Mouse (Mus musculus) lung, postnatal 0 days (tissue): Measurements from ENCODE around the gene Syn2. TPM values are rescaled to one million over a fixed set of nuclear protein-coding genes. Genes with fewer than 3 reads are reported as not detected.

Experiments used
- ATAC-seq: fragments of 200-750 bp; cut with Nextera tagmentation; 2 replicates; pipeline ENCODE4 v1.8.0; 2017; ENCODE audit warnings: moderate library complexity
- DNase-seq: peaks from one replicate; pipeline ENCODE4 v3.0.0-alpha.2; 2016; ENCODE audit warnings: low spot score
- H3K27ac ChIP-seq: fragments of 300-500 bp; sonication (generic); 2 replicates; pipeline ENCODE4 v1.5.1; 2014; ENCODE audit warnings: antibody characterized with exemption, mild to moderate bottlenecking, low read length, mixed read lengths
- H3K27me3 ChIP-seq: fragments of 300-500 bp; sonication (generic); replicated peaks from 2 replicates; pipeline ENCODE4 v1.6.1; 2014; ENCODE audit warnings: low read length, mixed read lengths; ENCODE audit not compliant: insufficient read depth
- H3K36me3 ChIP-seq: fragments of 300-500 bp; sonication (generic); 2 replicates; pipeline ENCODE4 v1.6.1; 2014; ENCODE audit warnings: low read length, mixed read lengths; ENCODE audit not compliant: insufficient read depth
- H3K4me1 ChIP-seq: fragments of 300-500 bp; sonication (generic); 2 replicates; pipeline ENCODE4 v1.6.1; 2014; ENCODE audit warnings: antibody characterized with exemption, low read depth, low read length, mixed read lengths; ENCODE audit not compliant: insufficient read depth
- H3K4me2 ChIP-seq: fragments of 300-500 bp; sonication (generic); replicated peaks from 2 replicates; pipeline ENCODE4 v1.6.1; 2014; ENCODE audit warnings: low read depth, mild to moderate bottlenecking, low read length, moderate library complexity, mixed read lengths
- H3K4me3 ChIP-seq: fragments of 300-500 bp; sonication (generic); 2 replicates; pipeline ENCODE4 v1.5.1; 2014; ENCODE audit warnings: low read depth, low read length
- H3K9ac ChIP-seq: fragments of 300-500 bp; sonication (generic); replicated peaks from 2 replicates; pipeline ENCODE4 v1.6.1; 2014; ENCODE audit warnings: low read depth, mild to moderate bottlenecking
- H3K9me3 ChIP-seq: fragments of 300-500 bp; sonication (generic); 2 replicates; pipeline ENCODE4 v1.6.1; 2016; ENCODE audit warnings: low read length, mixed read lengths
- CTCF ChIP-seq: IDR thresholded peaks from 2 replicates; pipeline ENCODE4 v1.5.1; 2016; ENCODE audit warnings: antibody characterized with exemption, mild to moderate bottlenecking
- EP300 ChIP-seq: IDR thresholded peaks from 2 replicates; pipeline ENCODE4 v1.6.1; 2016; ENCODE audit warnings: antibody characterized with exemption, mild to moderate bottlenecking, control low read depth
- WGBS: fragments of 180-500 bp; shearing (Covaris S2); extraction: QIAGEN DNeasy Blood & Tissue Kit; methylation state at CpG from one replicate; pipeline ENCODE4 v1.1.7; 2014; 5-methylcytosine and 5-hydroxymethylcytosine counted together
- polyA plus RNA-seq: library from polyadenylated mRNA; unstranded; fragments of >200 nt; fragmentation: Nextera tagmentation; extraction: Ambion mirVana; gene quantifications from 2 replicates; pipeline ENCODE4 v1.2.1, GENCODE M21; 2015

Gene Syn2
- 1.0 and 1.4 TPM in 2 replicates for polyA plus RNA-seq

GRCm38 (mm10) chr6:115134501-115135331 lies at the start of gene Syn2:
Syn2 (plus strand) TSS chr6:115134902.
- no peaks in the 10 kb centered on the region for H3K9me3 ChIP-seq
- peak within 1 kb of the TSS; percentile 87 for H3K4me2 ChIP-seq
- H3K4me3 ChIP-seq: peak within 1 kb of the TSS; percentile 43
- H3K36me3 ChIP-seq: no peaks in the 10 kb centered on the region
- peak; percentile 96 for ATAC-seq
- H3K4me1 ChIP-seq: no peaks in the 10 kb centered on the region
- TF ChIP-seq EP300 (no peak), CTCF (no peak)
- under 1% methylated on average over 54 of the region's 75 CpGs for WGBS
- DNase-seq: peak; percentile 74
- no peak within 1 kb of the TSS for H3K27ac ChIP-seq
- H3K27me3 ChIP-seq: peaks cover 12% of the 10 kb centered on the region; the same call in 1 of the 2 replicates
- no peak within 1 kb of the TSS for H3K9ac ChIP-seq

DNA sequence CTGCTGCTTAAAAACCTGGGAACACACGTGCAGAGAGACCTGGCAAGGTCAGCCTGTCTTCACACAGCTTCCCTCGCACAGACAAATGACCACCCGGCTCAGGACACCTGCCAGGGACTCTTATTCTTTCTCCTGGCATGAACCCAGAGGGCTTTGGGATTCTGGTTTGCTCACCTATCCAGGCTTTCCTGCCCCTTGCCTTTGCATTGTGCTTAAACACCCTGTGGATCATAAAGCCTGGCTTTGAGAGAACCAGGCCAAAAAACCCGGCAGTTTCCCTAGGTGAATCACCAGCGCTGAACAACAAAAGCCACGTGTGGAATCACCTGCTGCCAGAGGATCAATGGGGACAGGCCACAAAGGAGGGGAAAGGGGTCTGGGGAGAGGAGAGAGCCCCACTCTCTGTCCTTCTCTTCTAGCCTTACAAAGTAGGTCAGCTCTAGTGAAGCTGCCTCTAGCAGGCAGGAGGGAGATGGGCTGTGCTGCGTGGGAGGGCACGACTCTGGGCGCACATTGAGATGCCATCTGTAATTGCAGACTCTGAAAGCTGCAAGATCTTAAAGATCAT lies 49.3 kb upstream of the Syn2 start:
- no peaks in the 10 kb centered on the region for H3K27me3 ChIP-seq
- no peak overlapping the region for H3K4me2 ChIP-seq
- H3K4me3 ChIP-seq: no peak overlapping the region
- no peak overlapping the region for H3K9ac ChIP-seq
- no peaks in the 10 kb centered on the region for H3K36me3 ChIP-seq
- H3K4me1 ChIP-seq: no peaks in the 10 kb centered on the region
- TF ChIP-seq CTCF: no peak
- TF ChIP-seq EP300: no peak
- H3K27ac ChIP-seq: no peak overlapping the region
- no peak for ATAC-seq
- no peak for DNase-seq
- H3K9me3 ChIP-seq: no peaks in the 10 kb centered on the region
- WGBS: 54% methylated on average over 9 of the region's 9 CpGs

DNA sequence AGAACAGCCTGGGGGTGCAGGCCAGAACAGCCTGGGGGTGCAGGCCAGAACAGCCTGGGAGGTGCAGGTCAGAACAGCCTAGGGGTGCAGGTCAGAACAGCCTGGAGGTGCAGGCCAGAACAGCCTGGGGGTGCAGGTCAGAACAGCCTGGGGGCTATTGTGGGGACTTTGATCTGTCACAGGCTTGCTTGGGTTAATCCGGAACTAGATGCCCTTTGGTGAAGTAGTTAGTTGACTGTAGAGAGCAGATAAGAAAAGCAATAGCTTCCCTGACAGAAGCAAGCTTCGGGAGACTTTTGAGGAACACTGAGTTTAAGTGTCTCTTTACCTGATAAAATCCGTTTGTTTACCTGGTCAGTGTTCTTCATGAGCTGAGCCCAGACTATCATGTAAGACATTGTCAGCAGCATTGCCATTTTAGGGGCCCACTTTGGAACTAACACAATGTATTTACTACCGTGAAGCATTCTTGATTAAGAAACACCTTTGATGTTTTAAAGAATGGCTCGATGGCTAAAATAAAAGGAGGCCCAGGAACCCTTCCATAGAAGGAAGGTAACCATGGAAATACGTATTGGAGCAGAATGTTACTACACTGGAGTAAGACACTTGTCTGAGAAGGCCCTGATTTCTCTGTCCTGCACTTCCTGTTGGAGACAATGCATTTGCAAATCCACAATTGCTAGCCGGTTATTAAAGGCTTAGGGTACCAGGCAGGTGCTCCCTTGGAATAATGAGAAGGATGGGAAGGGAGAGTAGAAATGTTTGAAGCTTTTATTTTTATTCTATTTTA lies 46.2 kb upstream of the Syn2 start:
- H3K27me3 ChIP-seq: no peaks in the 10 kb centered on the region
- H3K4me1 ChIP-seq: no peaks in the 10 kb centered on the region
- H3K9ac ChIP-seq: no peak overlapping the region
- no peak for ATAC-seq
- no peak overlapping the region for H3K27ac ChIP-seq
- H3K4me2 ChIP-seq: no peak overlapping the region
- 49% methylated on average over 7 of the region's 7 CpGs for WGBS
- H3K9me3 ChIP-seq: no peaks in the 10 kb centered on the region
- no peak overlapping the region for H3K4me3 ChIP-seq
- no peak for TF ChIP-seq CTCF
- TF ChIP-seq EP300: no peak
- no peaks in the 10 kb centered on the region for H3K36me3 ChIP-seq
- no peak for DNase-seq

DNA sequence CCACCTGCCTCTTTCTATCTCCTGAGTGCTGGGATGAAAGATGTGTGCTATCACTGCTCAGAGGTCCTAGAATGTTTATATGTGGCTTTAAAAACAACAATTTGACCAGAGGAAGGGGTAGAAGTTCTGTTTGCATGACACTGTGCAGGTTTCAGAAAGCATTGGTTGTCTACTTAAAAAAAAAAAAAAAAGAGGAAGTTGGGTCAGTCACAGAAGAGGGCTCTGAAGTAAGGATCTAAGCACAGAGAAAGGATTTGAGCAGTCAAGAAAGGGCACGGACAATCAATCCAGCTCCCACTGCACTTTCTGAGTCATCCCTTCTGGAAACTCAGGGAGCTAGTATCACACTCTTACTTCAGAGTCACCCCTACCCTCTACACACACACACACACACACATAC lies 43.0 kb upstream of the Syn2 start:
- TF ChIP-seq CTCF (no peak), EP300 (no peak)
- Histone ChIP-seq H3K36me3 (no peaks in the 10 kb centered on the region), H3K4me2 (no peak overlapping the region), H3K27ac (no peak overlapping the region), H3K4me1 (no peaks in the 10 kb centered on the region), H3K4me3 (no peak overlapping the region), H3K9me3 (no peaks in the 10 kb centered on the region), H3K9ac (no peak overlapping the region), H3K27me3 (no peaks in the 10 kb centered on the region)
- DNase-seq (no peak), ATAC-seq (no peak)
- WGBS: 46% methylated on average over 1 of the region's 1 CpGs

DNA sequence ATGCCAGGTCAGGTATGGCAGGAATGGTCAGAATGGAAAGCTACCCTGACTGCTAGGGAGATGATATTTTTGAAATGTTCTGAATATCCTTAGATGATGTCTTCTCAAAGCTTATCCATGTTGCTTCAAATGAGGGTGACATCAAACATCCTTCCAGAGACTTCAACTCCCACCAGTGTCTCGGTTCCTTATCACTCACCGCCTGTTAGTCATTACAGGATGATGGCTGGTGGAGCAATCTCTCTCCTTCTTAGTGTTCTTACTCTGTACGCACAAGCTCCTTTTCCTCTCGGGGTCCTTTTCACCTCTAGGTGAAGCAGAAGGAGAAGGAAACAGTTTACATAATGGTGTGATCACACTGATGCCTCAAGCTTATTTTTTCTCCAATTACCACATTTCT lies 32.2 kb upstream of the Syn2 start:
- 36% methylated on average over 4 of the region's 4 CpGs for WGBS
- TF ChIP-seq CTCF: no peak
- no peak for TF ChIP-seq EP300
- Histone ChIP-seq H3K9ac (no peak overlapping the region), H3K27me3 (no peaks in the 10 kb centered on the region), H3K9me3 (no peaks in the 10 kb centered on the region), H3K36me3 (no peaks in the 10 kb centered on the region), H3K27ac (no peak overlapping the region), H3K4me3 (no peak overlapping the region), H3K4me1 (no peaks in the 10 kb centered on the region), H3K4me2 (no peak overlapping the region)
- ATAC-seq (no peak), DNase-seq (no peak)

DNA sequence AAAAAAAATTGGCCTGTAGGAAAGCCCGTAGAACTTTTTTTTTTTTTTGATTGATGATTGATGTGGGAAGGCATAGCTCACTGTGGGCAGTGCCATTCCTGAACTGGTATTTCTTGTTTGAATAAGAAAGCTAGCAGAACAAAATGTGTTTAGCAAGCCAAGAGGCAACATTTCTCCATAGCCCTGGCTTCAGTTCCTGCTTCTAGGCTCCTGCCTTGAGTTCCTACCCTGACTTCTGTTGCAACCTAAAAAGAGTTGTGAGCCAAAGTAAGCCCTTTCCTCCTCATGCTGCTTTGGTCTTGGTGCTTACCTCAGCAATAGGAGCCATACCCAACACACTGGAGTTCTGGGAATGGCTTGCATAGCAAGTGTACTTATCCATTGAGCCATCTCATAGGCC lies 23.3 kb upstream of the Syn2 start:
- no peaks in the 10 kb centered on the region for H3K36me3 ChIP-seq
- ATAC-seq (no peak), DNase-seq (no peak)
- H3K27me3 ChIP-seq: no peaks in the 10 kb centered on the region
- no peak for TF ChIP-seq CTCF
- TF ChIP-seq EP300: no peak
- H3K4me2 ChIP-seq: no peak overlapping the region
- H3K4me3 ChIP-seq: no peak overlapping the region
- H3K9me3 ChIP-seq: no peaks in the 10 kb centered on the region
- H3K4me1 ChIP-seq: no peaks in the 10 kb centered on the region
- H3K9ac ChIP-seq: no peak overlapping the region
- no peak overlapping the region for H3K27ac ChIP-seq
- 82% methylated on average over 1 of the region's 1 CpGs for WGBS
